Mouse (Mus musculus) limb, embryonic 14.5 days (tissue): ENCODE results near the gene Pjvk. TPM values are rescaled to one million over a fixed set of nuclear protein-coding genes. Genes with fewer than 3 reads are reported as not detected.

Source experiments
- ATAC-seq: fragments of 200-750 bp; cut with Nextera tagmentation; 2 replicates; pipeline ENCODE4 v1.8.0; 2017; ENCODE audit warnings: low read depth, moderate number of reproducible peaks, moderate TSS enrichment; ENCODE audit not compliant: low FRiP score
- DNase-seq: peaks from one replicate; pipeline ENCODE4 v3.0.0-alpha.2; 2015; ENCODE audit warnings: low spot score
- H3K27ac ChIP-seq: fragments of 300-500 bp; sonication (generic); replicated peaks from 2 replicates; pipeline ENCODE4 v1.5.1; 2014; ENCODE audit warnings: low read depth, mild to moderate bottlenecking, low read length, moderate library complexity, mixed read lengths
- H3K27me3 ChIP-seq: fragments of 300-500 bp; sonication (generic); 2 replicates; pipeline ENCODE4 v1.6.1; 2014; ENCODE audit warnings: low read length, mixed read lengths; ENCODE audit not compliant: control insufficient read depth, insufficient read depth
- H3K36me3 ChIP-seq: fragments of 300-500 bp; sonication (generic); 2 replicates; pipeline ENCODE4 v1.6.1; 2014; ENCODE audit warnings: mild to moderate bottlenecking, low read length, moderate library complexity, mixed read lengths; ENCODE audit not compliant: control insufficient read depth, insufficient read depth
- H3K4me1 ChIP-seq: fragments of 300-500 bp; sonication (generic); 2 replicates; pipeline ENCODE4 v1.6.1; 2014; ENCODE audit warnings: antibody characterized with exemption, low read length, mixed read lengths; ENCODE audit not compliant: control insufficient read depth, insufficient read depth
- H3K4me2 ChIP-seq: fragments of 300-500 bp; sonication (generic); replicated peaks from 2 replicates; pipeline ENCODE4 v1.6.1; 2014; ENCODE audit warnings: low read depth, mild to moderate bottlenecking, low read length, moderate library complexity; ENCODE audit not compliant: severe bottlenecking
- H3K4me3 ChIP-seq: fragments of 300-500 bp; sonication (generic); replicated peaks from 2 replicates; pipeline ENCODE4 v1.5.1; 2014; ENCODE audit warnings: low read length
- H3K9ac ChIP-seq: fragments of 300-500 bp; sonication (generic); 2 replicates; pipeline ENCODE4 v1.6.1; 2014; ENCODE audit warnings: mild to moderate bottlenecking, low read depth, low read length, moderate library complexity; ENCODE audit not compliant: severe bottlenecking
- H3K9me3 ChIP-seq: fragments of 300-500 bp; sonication (generic); 2 replicates; pipeline ENCODE4 v1.6.1; 2016; ENCODE audit warnings: low read length; ENCODE audit not compliant: control insufficient read depth
- POLR2A ChIP-seq: fragments of 200-500 bp; IDR thresholded peaks from 2 replicates; pipeline ENCODE4 v1.8.0; 2012; ENCODE audit warnings: inconsistent platforms, mild to moderate bottlenecking, moderate library complexity, borderline replicate concordance; ENCODE audit not compliant: insufficient read depth, insufficient read length; ENCODE audit errors: extremely low read depth
- WGBS: fragments of 180-500 bp; shearing (Covaris S2); extraction: QIAGEN DNeasy Blood & Tissue Kit; methylation state at CpG from one replicate; pipeline ENCODE4 v1.1.7; 2014; 5-methylcytosine and 5-hydroxymethylcytosine counted together
- polyA plus RNA-seq, 2 experiments: library from polyadenylated mRNA; depleted of rRNA in 1 of 2; stranded (reverse) in 1 of 2; unstranded in 1 of 2; fragments of >200 nt; fragmentation: Nextera tagmentation in 1 of 2; extraction: Ambion mirVana in 1 of 2; gene quantifications; 2 replicates each; pipeline versions ENCODE4 v1.2.1 to v1.2.3; 2012 to 2014

Gene Pjvk
- polyA plus RNA-seq, 2 experiments, result 0.83 TPM; not detected in 1

DNA sequence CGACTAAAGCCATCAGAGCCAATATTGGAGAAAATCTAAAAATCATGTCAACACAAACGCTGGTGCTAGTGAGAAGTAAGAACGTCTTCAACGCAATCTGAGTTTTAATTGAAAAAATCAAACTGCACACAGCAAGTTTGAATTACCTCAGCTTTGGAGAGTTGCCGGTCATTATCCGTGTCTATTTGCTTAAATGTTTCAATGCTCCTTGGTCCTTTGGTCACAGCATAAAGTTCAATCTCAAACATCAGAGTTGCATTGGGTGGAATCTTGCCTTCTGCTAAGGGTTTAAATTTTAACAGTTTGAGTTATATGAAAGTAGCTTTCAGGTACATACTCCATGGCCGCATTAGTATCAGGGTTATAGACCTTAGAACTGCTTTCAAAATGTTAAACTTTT lies 17.3 kb downstream of the Pjvk start:
- H3K36me3 ChIP-seq, result peaks cover 57% of the 10 kb centered on the region
- no peaks in the 10 kb centered on the region for H3K27me3 ChIP-seq
- WGBS, result 95% methylated on average over 7 of the region's 7 CpGs

DNA sequence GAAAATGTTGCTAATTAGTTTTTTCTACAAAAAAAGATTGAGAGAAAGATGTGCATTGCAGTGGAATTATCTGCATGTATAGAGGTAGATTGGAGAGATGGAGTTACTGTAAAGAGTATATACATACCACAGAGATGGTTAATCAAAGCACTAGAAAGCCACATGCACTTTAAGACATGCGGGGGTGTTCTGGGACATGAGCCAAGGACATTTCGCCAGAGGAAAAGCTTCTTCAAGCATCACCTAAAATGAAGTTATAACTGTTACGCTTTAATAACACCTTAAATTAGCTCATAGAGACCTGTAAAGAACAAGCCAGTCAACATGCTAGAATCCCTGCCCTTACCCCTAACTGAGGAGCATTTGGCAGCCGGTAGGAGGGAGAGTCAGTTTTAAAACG lies 18.9 kb downstream of the Pjvk start:
- no peak overlapping the region for H3K4me2 ChIP-seq
- WGBS, result 67% methylated on average over 5 of the region's 5 CpGs

More for the DNA sequence above, 17.3 kb downstream of the Pjvk start:
- ATAC-seq, result no peak
- no peak overlapping the region for H3K27ac ChIP-seq
- no peaks in the 10 kb centered on the region for H3K4me1 ChIP-seq
- no peak overlapping the region for H3K9ac ChIP-seq
- no peak overlapping the region for H3K4me3 ChIP-seq
- DNase-seq, result no peak
- no peaks in the 10 kb centered on the region for H3K9me3 ChIP-seq
- no peak overlapping the region for H3K4me2 ChIP-seq
- TF ChIP-seq POLR2A, result no peak

GRCm38 (mm10) chr2:76671641-76672040 lies 23.4 kb downstream of the Pjvk start:
- Histone ChIP-seq H3K4me1 (peaks cover 15% of the 10 kb centered on the region), H3K9me3 (no peaks in the 10 kb centered on the region), H3K9ac (peak overlapping the region; percentile 67), H3K4me3 (peak overlapping the region; percentile 43), H3K36me3 (peaks cover 19% of the 10 kb centered on the region), H3K27me3 (no peaks in the 10 kb centered on the region), H3K27ac (no peak overlapping the region), H3K4me2 (peak overlapping the region; percentile 53)
- TF ChIP-seq POLR2A, result no peak
- ATAC-seq (no peak), DNase-seq (no peak)
- 86% methylated on average over 6 of the region's 6 CpGs for WGBS

More for the DNA sequence above, 18.9 kb downstream of the Pjvk start:
- peaks cover 8% of the 10 kb centered on the region for H3K4me1 ChIP-seq
- ATAC-seq (no peak), DNase-seq (no peak)
- peaks cover 53% of the 10 kb centered on the region for H3K36me3 ChIP-seq
- no peak overlapping the region for H3K4me3 ChIP-seq
- no peaks in the 10 kb centered on the region for H3K27me3 ChIP-seq
- H3K9me3 ChIP-seq, result no peaks in the 10 kb centered on the region
- H3K27ac ChIP-seq, result no peak overlapping the region
- TF ChIP-seq POLR2A, result no peak
- no peak overlapping the region for H3K9ac ChIP-seq

DNA sequence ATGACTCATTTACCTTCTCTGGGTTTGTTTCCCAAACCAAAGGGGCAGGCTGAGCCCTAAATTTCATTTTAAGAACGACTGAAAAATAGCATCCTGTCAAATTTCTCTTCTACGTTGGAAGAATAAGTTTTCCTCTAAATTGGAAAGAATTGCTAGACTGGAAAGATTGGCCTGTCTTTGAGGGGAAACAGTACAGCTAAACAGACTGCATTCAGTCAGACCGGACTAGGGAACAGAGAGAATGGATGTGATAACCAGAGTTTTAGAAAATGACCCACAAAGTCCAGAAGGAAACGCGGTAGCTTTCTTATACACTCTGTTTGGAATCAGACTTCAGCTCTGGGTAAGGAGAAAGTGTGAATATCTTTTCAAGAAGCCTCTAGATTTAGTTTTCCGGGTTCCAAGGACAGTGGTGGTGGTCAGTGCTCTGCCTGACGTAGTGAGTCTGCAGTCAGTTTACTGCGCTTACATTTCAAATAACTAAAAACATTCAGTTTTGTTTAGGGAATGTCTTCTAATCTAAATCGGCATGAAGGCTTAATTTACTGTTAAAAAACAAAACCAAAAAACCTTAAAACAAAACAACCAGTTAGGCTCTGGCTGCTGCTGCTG lies 24.0 kb downstream of the Pjvk start:
- H3K27me3 ChIP-seq, result no peaks in the 10 kb centered on the region
- H3K4me3 ChIP-seq, result peak overlapping the region; percentile 43
- no peak for ATAC-seq
- H3K4me2 ChIP-seq, result peak overlapping the region; percentile 53
- H3K9me3 ChIP-seq, result no peaks in the 10 kb centered on the region
- H3K36me3 ChIP-seq, result peaks cover 16% of the 10 kb centered on the region
- H3K4me1 ChIP-seq, result peaks cover 19% of the 10 kb centered on the region
- peak overlapping the region; percentile 75 for H3K27ac ChIP-seq
- H3K9ac ChIP-seq, result peak overlapping the region; percentile 67
- 19% methylated on average over 9 of the region's 9 CpGs for WGBS
- DNase-seq, result no peak
- no peak for TF ChIP-seq POLR2A

DNA sequence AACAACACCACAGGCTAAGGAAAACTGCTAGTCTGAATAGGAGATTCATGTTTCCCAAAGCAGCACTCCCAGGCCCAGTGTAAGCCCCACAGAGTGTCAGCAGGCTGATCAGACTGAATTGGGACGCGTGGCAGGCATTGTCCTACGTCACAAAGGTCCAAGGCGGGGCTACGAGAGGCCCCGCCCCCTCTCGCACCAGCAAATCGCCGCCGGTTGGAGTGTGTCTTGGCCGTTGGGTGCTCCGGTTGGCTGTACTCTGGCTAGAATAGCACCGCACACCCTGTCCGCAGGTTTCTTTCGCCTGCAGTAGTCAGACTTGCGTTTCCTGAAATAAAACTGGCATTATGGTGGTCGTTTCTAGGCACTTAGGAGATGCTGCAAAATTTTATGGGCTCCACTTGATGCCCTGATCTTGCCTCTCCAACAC lies 24.7 kb downstream of the Pjvk start, which contains the start of gene Fkbp7:
Gene Fkbp7 (minus strand): TSS at position 151 of the 427 bp plus-strand sequence.
- Histone ChIP-seq H3K9me3 (no peaks in the 10 kb centered on the region), H3K4me3 (peak within 1 kb of the TSS; percentile 43), H3K4me1 (peaks cover 19% of the 10 kb centered on the region), H3K36me3 (peaks cover 16% of the 10 kb centered on the region), H3K9ac (peak within 1 kb of the TSS; percentile 67), H3K27ac (peak within 1 kb of the TSS; percentile 75), H3K27me3 (no peaks in the 10 kb centered on the region), H3K4me2 (peak within 1 kb of the TSS; percentile 53)
- WGBS, result under 1% methylated on average over 17 of the region's 17 CpGs
- TF ChIP-seq POLR2A, result peak; percentile 89; the same call in 1 of the 2 replicates
- ATAC-seq (peak; percentile 92), DNase-seq (peak; percentile 94)
